Mouse (Mus musculus): Measurements from ENCODE around the gene Vwa3b. TPM values are rescaled to one million over a fixed set of nuclear protein-coding genes. Genes with fewer than 3 reads are reported as not detected.

The Vwa3b gene
- total RNA-seq, 2 experiments from 2014 or later = 1.9 to 2.8 TPM

DNA sequence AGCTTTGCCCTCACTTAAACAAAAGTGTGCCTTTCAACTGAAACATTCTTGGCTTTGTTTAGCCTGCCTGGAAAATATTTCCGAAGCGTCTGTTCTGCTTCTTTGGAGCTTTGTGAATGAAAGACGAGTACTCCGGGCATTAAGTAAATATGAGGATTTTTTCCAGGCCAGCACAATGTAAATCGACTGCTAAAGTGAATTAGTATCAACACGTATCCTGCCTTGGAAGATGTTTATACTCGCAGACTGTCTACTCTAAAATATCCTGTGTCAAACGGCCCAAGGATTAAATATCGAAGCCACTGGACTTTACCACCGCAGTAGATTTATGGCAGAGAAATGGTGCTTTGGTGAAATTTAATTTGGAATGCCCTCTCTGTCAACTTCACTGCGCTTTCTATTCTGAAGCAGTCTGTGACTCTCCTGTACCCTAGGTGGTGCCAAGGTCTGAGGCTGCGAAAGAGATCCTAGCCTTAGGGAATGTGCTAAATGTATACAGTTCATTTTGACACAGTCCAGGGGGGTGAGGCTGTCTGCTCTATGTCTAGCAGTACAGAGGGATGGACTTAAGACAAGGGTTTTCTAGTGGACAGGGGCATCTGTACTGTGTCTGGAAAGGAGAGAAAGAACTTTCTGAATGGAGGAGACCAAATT is 98.4 kb downstream of the Vwa3b start:
- no peak for DNase-seq

DNA sequence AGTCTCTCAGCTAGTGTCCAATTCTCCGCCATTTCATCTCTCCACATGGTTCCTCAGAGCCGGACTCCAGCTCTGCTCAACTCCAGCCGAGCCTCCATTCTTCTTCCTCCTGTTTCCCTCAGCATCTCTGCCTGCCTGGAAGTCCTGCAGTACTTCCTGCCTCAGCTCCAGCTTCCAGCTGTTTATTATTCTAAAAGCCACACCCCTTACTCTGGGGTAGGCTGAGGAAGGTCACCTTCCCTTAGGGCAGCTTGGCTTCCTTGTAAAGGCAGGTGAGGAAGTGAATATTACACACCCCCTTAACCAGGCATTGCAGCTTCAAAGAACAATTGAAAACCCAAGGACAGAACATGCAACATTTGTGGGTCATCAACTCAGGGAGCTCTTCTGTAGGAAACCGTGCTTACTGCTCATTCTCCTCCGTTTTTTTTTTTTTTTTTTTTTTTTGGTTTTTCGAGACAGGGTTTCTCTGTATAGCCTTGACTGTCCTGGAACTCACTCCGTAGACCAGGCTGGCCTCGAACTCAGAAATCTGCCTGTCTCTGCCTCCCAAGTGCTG is 103.7 kb downstream of the Vwa3b start:
- DNase-seq = no peak

DNA sequence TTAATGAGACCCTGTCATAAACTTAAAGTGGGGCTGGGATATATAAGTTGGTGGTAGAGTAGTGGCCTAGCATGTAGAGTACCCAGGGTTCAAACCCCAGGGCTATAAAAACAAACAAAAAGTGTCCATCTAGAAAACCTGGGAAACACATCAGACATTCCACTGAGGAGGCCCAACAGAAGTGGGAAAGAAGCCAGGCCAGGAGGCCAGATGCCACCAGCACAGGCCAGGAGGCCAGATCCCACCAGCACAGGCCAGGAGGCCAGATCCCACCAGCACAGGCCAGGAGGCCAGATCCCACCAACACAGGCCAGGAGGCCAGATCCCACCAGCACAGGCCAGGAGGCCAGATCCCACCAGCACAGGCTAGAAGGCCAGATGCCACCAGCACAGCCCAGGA is 104.8 kb downstream of the Vwa3b start:
- DNase-seq = no peak

DNA sequence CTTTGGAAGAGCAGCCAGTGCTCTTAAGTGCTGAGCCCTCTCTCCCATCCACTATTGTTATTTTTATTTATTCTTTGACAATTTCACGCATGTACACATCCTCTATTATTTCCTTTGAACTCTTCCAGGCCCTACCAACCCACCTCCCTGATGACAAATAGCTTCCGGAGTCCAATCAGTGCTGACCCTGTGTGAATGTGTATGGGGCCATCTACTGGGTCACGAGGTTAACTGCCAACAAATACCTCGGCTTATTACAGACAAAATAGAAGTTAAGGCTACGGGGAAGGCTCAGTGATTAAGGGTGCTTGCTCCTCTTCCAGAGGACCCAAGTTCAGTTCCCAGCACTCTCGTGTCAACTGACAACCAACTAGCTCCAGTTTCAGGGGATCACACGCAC is 106.0 kb downstream of the Vwa3b start:
- no peak for DNase-seq

DNA sequence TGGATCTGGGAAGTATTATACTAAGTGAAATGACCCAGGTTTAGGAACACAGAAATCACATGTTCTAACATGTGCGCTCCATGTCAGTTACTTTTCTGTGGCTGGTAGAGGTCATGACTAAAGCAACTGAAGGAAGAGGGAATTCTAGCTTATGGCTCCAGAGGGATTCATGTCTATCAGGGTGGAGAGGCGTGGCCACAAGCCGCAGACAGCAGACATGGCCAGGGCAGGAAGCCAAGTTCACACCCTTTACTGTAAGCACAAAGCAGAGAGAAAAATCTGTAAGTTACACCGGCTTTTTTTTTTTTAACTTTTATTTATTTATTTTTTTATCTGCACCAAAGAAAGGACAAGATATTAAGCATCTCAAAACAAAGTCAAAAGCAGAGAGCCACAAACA is 119.6 kb downstream of the Vwa3b start:
- peak; percentile 35 for DNase-seq

DNA sequence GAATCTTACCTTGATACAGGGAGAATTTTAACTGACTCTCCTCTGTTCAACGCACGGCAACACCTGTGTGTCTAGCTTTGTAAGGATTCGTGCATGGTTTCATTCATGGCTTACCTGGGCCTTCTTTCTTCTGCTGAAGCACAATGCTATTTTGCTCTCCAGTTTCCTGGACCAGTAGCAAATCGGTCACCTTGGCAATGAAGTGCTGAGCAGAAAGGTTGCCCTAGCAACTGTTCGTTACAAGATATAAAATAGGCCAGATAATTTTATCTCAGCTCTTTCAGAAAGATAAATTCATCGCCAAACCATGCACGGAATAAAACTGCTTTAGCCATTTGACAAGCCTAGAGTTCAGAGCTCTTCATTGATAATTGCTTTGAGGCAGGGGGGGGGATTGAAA is 123.5 kb downstream of the Vwa3b start:
- no peak for DNase-seq

DNA sequence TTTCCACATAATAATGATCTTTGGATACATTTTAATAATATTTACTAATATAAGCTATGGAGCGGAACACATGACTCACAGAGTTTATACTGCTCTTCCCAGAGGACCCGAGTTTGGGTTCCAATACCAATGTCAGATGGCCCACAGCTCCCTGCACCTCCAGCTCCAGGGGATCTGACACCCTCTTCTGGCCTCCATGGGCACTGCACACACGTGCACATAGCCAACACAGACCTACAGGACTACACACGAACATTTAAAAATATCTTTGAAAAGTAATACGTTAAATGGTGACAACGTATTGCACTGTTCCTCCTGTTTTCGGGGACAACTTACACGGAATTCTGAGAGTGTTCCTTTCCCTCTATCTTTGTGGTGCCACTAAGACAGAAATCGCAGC is 125.5 kb downstream of the Vwa3b start:
- no peak for DNase-seq

DNA sequence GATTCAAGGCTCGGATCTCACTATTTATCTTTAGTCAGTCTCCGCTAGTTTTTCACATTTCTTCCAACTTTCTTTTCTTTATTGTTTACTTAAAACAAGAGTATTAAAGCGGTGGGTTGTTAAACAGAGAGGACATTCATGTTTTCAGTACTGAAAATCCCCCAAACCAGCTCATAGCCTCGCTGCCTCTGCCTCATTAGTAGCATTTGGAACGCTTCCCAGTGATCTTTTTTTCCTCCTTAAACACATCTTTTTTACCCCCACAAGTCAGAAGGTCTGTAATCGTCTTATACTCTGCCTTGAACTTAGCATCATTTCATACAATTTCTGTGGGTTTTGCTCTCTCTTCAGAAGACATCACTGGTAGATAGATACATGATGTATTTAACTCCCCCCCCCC is 139.7 kb downstream of the Vwa3b start:
- DNase-seq = no peak

DNA sequence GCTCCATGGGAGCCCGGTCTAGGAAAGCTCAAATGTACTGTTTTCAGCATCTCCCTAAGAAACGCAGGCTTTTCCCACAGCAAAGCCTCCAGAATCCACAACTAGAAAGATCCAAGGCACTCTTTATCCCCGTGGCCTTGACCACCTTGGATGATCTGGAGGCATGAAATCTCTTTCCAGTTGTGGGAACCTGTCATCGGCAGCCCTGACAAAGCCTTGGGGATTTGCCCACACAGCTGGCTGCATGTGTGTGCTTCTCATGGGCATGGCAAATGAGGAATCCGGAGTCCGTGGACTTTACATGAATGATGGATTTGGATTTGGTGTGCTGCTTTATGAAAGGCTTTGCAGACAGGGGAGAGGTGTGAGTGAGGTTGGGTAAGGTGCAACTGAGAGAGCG is 141.5 kb downstream of the Vwa3b start:
- DNase-seq = no peak

DNA sequence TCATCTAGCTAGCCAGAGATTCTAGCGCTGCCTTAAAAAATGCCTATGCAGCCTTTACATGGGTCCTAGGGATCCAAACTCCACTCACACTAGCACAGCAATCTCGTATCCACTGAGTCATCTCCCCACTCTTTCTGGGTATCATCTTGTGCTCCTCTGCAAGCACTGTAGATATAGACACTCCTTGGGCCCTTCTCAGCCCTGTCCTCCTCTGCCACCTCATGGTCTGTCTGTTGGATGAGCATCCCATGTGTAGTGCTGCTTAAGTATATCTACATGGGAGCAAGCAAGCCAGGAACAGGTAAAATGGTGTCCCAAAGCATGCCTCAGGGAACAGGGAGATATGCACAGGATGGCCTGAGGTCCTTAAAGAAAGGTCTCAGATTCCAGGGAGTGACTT is 151.5 kb downstream of the Vwa3b start:
- DNase-seq = no peak

DNA sequence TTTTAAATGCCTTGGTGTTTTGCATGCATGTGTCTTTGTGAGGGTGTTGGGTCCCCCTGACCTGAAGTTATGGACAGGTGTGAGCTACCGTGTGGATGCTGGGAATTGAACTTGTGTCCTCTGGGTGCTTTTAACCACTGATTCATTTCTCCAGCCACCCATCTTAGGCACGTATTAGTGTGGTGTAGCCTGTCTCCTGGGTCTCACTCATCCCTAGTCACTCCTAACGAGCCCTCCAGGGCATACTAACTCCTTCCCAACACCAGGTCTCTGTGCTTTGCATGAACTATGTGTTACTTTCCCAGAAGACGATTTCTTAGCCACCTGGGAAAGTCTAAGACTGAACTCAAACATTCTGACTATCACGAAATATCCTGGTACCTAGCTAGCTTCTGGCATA is 153.5 kb downstream of the Vwa3b start:
- DNase-seq = no peak

DNA sequence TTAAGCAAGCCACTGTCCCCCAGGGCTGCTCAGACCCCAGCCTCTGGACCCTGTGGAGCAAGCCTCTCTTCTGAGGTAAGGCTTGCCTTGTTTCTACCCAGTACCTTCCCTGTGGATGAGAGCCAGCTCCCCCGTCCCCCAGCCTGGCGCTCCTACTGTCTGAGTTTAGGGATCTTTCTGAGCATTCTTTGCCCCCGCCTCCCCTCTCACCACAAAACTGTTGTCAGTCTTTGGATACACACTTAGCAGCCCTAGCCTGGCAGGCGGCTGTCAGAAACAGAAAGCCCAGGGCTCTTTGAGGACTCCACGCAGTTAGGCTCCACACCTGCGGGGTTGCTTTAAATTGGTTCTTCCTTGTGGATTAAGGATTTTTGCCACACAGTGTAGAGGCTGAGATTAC is 160.7 kb downstream of the Vwa3b start:
- no peak for DNase-seq

DNA sequence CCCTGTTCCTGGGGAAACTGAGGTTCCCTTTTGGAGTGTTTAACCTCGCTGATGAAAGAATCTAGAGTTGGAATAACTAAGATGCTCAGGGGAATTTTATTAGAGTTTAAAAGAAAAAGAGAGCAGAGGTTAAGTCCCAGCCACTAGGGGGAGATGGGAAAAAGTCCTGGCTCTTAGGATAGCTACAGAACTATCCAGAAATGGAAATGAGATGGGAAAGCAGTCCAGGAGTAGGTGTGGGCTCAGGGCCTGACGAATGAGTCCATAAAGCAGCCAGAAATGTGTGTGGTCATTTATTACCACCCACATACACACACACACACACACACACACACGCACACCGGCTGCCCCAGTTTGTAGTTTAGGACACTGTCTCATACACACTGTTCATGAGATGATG is 168.2 kb downstream of the Vwa3b start:
- no peak for DNase-seq

DNA sequence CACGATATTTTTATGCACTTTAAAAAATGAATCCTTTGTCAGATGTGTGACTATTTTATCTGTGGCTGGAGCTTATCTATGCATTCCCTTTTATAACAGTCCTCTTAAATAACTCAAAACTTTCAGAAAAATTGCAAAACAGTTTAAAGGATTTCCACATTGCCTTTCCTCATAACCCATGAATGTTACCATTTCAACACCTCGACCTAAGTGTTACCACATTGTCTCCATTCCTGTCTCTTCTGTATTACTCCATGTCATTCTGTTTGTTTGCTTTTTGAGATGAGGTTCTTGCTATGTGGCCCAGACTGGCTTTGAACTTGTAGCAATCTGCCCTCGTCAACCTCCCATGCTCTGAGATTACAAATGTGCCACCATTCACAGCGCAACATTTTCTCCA is 175.0 kb downstream of the Vwa3b start:
- no peak for DNase-seq

DNA sequence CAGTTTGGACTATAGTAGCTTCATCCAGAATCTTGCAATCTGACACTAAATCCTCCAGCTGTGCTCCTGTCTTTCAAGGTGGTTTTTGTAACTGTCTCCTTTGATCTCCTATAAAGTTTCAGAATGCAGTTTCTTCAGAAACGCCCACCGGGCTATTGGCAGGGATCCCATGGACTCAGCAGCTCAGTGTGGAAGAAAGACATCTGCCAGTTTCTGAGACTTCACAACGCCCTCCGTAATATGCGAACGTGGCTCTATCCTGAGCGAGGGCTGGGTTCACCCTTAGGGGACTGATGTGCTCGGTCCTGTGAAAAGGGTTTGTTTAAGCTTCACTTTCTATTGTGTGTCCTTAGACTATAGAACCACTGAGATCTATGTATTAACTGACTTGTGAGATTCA is 181.3 kb downstream of the Vwa3b start:
- DNase-seq = no peak

DNA sequence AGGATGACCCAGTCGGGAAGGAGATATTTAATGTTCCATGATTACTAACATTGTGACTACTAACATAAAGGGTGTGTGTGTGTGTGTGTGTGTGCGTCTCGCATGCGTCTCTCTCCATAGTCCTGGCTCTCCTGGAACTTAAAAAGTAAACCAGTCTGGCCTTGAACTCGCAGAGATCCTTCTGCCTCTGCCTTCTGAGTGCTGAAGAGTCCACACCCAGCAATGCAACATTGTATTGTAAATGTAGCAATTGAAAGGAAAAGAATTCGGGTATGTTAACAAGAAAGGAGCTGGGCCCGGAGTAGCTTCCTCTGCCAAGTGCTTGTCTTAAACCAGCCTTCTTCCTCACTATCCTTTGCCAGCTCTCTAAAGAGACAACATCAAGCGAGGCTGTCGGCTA is 186.0 kb downstream of the Vwa3b start:
- DNase-seq = no peak

DNA sequence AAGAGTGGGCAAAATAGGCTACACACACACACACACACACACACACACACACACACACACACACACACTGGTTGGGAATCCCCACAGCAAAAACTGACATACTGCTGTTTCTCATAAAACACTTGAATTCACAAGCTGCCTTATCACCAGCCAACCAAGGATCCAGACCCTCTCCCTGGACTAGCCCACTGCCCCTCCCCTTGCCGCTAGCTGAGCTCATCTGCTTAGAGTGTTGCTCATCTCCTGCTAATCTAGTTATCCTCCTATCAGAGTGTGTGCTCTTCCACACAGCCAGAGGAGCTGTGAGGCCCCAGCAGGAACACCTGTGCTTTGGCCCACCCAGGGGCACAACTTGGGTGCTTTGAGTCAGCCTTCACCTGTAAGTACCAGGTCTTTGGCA is 187.7 kb downstream of the Vwa3b start, which contains the start of gene Cnga3:
Gene Cnga3, plus strand, starts transcription at position 291 of the 400 bp plus-strand sequence.
- no peak for DNase-seq

DNA sequence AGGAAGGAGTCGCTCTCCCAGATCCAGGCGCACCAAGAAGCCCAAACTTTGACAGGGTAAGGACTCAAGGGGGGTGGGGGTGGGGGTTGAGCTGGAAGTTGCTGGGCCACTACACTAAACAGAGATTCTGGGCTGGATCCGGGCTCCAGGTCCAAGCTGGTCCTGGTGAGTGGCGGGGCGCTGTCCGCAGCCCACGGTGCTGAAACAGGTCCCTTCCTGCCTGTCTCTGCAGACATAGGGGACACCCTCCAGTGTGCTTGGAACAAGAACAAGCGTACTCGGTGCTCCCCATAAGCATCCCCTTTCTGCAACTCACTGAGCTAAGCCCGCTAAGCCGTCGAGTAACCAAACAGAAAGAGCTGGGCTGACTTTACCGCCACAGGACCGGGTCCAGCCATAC is 192.0 kb downstream of the Vwa3b start:
- DNase-seq = peak; percentile 85

DNA sequence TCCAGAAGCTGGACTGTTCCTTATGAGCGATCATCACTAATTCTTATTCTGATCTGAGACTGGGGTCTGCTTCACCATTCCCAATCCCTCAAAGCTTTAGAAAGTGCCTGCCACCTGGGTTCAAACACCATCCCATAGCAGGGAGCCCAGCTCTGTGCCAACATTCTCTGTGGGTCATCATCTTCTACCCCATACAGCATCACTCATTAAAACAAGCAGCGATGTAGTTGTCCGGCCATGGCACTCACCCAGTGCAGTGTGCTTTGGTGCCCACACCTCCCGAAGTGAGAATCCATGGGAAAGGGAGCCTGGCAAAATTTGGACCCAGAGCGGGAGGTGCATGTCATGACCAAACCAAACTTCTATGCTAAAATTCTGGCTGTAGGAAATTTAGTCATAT is 193.2 kb downstream of the Vwa3b start:
- no peak for DNase-seq

DNA sequence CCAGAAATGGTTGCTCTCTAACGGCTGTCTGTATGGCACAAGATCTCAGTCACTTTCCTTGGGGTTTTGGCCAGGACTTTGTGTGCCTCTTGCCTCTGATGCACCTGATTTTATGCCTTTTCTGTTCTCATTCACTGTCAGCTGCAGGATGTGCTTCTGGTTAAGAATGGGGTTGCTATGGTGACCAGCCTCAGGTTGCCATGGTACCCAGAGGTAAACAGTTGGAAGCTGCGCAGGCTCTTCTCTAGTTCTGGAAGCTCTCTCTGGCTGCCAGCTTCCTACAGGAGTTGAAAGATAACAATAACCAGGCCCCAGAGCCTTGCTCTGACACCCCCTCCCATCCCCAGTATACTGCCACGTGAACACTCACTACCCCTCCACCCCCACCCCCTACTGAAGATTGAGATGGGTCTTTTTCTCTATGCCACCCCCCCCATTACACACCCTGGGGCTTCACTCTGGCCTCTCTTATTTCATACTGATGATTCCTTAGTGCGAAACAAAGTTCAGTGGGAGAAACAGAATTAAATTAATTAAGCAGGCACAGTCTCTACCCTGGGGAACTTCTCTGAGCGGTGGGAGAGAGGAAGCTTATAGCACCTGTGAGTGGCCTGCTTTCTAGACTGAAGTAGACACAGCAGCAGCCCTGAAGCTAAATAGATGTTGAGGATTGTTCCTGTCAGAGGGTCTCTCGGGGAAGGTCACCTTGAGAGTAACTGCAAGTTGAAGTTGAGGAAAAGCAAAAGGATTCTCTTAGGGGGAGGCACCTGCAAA is 193.9 kb downstream of the Vwa3b start:
- DNase-seq = no peak

DNA sequence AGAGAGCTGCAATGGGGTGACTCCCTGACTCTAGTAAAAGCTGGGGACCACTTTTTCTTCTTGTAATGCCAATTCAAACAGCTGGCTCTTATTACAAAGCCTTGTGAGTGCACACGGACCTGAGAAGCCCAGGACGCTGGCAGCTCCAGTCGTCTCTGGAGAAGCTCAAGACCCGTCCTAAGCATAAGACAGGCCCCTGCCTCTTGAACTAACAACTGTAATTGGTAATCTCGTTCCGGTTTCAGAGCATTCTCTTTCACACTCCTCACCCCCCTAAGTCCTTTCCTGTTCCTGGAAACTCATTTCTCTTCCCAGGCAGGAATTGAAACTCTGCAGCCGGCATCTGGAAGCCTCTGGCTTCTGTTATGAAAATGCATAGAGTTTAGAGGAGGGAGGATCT is 195.6 kb downstream of the Vwa3b start:
- DNase-seq = no peak

DNA sequence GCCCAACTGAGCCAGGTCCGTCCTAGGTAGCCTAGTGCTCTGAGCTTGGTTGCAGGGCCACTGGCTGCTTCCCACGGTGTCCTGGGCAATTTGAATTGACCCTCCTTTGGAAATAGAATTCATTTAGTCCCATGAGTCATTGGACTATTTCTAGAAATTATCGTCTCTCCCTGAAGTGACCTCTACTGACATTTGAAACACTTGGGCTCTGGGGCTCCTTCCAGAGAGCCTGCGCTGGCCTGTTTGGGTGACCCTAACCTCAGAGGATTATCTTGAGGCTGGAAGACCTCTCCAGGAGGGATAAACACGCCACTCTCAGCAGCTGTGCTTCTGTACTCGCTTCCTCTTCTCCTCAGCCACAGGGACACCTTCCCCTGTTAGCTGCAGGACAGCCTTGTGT is 204.0 kb downstream of the Vwa3b start:
- DNase-seq = no peak

DNA sequence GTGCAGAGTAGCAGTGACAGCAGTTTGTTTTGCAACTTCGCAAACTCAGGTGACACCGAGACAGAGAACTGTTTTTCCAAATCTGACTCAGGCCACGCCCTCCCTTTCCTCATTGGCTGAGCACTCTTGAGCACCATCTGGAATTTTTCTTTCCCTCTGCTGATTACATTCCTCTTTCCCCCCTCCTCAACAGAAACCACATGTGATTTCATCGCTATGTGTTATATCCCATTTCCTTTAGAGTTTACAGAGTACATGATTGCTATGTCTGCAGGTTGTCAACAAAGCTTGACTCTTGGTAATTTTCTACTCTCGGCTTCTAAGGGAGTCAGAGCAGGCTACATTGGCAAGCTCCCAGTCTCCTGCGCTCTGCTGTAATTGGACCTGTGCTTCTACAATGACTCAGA is 204.9 kb downstream of the Vwa3b start:
- peak; percentile 19 for DNase-seq
